Mouse (Mus musculus) thymus, postnatal 36 days (tissue): ENCODE measurements around the gene Auts2.

ENCODE experiments used
- DNase-seq, 2 experiments: peaks; one replicate each; pipeline ENCODE4 v3.0.0; 2022; ENCODE audit warnings: mixed read lengths in 2 of 2

The Auts2 gene

GRCm38 (mm10) chr5:131707471-131707870 is 835.7 kb downstream of the Auts2 start:
- no peak for DNase-seq

GRCm38 (mm10) chr5:131703729-131704128 is 839.4 kb downstream of the Auts2 start:
- no peak for DNase-seq

DNA sequence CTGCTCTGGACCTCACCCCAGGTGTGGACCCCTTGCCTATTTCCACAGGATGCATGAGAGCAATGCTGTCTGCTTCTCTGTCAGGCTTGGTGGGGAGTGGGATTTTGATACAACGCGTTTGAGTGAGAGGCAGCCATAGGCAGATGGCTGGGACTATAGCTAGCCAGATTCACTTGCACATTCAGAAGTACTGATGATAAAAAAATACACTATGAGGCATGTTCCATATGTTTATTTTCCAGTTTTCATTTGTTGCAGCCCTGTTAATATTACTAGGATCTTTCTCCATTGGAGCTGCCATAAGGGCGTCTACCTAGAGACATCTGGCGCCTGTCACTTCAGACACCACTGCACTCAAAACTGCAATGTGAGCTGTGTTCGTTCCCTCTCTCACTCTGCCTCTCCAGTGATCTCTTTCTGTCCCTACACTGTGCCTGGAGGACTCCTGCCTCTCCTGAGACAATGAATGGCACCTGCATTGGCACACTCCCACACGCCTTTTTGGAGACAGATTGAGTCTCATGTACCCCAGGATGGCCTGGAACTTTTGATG is 840.2 kb downstream of the Auts2 start:
- DNase-seq = no peak

DNA sequence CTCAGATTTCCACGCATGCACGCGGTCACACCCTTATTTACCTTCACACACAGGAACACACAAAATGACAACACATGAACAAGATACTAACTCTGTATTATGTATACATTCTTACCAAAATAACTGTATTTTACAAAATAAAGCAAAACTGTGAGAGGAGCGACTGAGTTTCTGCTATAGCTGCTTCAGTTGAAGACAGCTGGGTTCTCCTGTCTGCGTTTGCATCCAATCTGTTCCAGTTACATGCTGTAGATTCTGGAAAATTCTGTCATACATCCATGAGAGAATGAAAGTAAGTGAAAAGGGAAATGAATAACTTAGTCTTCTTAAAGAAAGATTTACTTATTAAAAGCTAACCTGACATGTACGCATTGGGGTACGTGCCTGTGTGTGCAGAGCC is 844.2 kb downstream of the Auts2 start:
- DNase-seq = no peak

GRCm38 (mm10) chr5:131690781-131691180 is 852.4 kb downstream of the Auts2 start:
- DNase-seq = no peak

DNA sequence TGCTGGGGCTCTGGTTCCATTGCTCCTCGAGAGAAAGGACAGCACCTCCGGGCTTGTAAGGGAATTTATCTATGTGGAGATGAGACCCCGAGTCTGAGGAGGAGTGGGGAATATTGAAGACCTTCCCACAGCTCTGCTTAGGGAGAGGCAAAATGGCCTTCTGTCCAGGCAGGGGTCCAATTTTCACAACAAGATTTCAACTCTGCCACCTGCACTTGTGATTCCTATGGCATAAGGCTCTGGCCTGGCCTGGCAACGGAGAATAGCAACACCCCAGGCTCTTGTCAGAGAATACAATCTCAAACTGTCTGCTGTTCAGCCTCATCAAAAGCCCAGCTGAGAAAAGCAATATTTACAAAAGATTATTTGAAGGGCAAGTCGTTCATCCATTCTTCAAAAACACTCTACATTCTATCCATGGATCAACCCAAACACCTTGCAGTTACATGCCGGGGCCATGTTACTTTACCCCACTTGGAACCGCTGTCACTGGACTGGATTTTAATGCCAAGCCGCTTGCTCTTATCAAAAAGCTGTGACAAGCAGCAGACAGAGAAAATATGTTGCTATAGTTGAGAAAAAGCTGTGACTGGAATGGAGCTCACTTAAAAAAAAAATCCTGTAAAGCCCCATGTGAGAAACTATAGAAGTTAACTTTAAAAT is 856.1 kb downstream of the Auts2 start:
- DNase-seq = no peak

GRCm38 (mm10) chr5:131680127-131680845 is 862.9 kb downstream of the Auts2 start:
- DNase-seq = no peak

- no peak for DNase-seq
Measured at GRCm38 (mm10) chr5:131679523-131679922, 863.6 kb downstream of the Auts2 start.

DNA sequence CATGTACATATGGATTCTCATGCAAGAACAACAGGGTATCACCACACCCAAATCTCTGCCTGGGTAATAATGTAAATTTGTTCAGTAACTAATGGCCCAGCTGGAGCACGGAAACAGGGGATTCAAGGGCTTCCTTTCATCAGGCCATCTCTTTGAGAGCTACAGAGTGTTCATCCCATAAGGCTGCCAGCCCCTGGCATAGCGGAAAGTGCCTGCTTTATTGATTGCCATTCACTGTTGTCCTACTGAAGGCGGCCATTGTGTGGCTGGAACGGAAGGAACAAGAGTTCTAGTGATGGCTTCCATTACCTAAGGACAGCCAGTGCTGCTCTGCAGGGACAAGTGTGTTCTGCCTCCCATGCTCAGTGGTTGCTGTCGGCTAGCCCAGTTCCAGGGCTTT is 865.6 kb downstream of the Auts2 start:
- no peak for DNase-seq

GRCm38 (mm10) chr5:131673696-131674095 is 869.4 kb downstream of the Auts2 start:
- DNase-seq = no peak

GRCm38 (mm10) chr5:131665068-131665467 is 878.1 kb downstream of the Auts2 start:
- no peak for DNase-seq

DNA sequence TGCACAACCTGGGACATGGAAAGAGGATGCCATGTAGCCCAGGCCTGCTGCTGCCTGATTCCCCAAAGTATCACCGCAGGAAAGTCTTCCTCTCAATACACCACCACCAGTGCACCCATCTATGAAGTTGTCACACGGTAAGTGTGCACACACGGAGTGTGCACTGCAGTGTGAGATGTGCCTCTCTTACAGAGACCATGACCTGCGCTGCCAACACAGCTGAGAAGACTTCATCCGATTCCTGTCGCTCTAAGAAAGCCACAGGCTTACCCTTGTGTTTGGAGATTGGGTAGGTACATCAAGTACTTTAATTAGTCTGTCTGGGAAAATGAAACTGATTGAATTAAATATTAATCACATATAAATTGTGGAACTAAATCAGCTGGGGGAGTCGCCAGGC is 878.5 kb downstream of the Auts2 start:
- DNase-seq = no peak

- DNase-seq = no peak
Measured at GRCm38 (mm10) chr5:131662657-131663056, 880.5 kb downstream of the Auts2 start.

DNA sequence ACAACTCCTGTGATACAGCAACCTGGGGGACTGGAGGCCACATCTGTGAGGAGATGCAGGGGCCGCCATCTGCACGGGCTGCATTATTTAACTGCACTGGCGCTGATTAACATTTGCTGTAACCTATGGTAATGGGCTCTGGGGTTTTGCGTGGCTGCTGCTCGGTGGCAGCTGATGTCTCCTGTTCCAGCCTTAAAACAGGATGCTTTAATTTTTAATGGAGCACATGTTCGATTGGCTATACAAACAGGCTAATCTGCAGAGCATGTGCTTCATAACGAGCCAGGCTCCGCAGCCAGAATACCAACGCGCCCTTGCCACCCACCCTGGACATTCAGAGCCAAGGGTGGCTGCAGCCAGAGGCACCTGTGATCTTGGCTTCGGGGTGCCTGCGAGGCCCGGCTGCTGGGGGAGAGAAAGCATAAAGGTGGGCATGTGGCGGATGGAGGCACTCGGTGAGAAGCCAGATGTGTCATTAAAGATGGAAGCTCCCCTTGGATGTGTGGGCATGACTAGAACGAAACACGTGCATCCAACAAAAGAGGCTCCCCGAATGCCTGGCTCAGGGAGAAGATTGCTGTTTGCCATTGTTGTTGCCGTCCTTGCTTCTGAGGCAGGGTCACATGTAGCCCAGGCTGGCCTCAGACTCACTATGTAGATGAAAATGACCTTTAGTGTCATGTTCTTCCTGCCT is 884.2 kb downstream of the Auts2 start:
- DNase-seq = no peak

DNA sequence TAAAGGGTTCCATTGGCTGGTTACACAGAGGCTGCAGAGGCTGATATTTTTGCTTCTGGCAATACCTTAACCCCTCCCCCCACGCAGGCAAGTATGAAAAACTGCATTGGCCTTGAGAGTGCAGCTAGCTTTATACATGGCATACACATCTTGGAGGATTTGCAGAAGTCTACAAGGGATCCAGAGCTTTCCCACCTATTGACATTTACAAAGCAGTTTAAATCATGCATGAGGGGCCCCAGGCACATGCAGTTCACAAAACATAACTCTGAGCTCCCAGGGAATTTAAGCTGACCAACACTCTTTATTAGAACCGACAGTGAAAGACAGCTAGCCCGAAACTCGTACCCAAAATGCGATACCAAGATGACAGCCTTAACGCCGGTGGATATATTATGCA is 888.9 kb downstream of the Auts2 start:
- no peak for DNase-seq

GRCm38 (mm10) chr5:131650381-131650891 is 892.7 kb downstream of the Auts2 start:
- DNase-seq = no peak

DNA sequence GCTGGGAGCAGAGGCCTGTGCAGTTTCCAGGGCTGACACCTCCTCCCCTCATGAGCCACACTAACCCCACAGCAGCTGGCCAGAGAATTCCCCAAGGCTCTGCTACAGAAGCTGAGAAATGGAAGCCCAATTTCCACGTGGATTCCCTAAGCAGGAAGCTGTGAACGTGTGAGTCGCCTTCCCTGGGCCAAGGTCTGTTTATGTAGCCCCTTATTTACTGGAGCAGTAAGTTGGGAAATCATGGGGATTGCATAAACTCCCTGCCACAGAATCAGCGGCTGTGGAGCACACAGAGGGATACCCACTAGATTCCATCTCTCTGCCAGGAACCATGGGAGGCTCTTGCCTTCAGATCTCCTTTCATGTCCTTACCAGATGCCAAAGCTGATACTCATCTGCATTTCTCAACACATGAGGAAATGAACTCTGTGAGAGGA is 895.4 kb downstream of the Auts2 start:
- no peak for DNase-seq

DNA sequence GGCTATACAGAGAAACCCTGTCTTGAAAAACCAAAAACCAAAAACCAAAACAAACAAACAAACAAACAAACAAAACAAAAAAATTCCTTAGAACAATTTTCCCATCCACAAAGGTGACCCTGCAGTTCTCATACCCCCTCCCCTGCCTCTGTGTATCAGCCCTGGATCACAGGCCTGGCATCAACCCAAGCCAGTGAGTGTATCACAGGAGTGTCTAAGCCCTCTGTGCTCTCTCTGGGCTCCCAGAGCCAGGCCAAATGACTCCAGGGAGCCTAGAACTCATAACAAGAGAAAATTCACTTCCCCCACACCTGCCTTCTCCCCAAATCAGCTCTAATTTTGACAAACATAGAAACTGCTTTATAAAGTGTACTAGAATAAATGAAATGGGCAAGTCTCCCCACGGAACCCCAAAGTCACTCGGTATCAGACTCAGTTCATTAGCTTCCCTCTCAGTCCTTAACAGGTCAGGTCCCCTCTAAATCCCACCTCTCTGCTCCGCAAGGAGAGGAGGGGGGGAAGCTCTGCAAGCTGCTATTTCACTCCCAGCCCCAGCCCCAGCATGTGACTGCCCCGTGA is 896.0 kb downstream of the Auts2 start:
- DNase-seq = no peak

DNA sequence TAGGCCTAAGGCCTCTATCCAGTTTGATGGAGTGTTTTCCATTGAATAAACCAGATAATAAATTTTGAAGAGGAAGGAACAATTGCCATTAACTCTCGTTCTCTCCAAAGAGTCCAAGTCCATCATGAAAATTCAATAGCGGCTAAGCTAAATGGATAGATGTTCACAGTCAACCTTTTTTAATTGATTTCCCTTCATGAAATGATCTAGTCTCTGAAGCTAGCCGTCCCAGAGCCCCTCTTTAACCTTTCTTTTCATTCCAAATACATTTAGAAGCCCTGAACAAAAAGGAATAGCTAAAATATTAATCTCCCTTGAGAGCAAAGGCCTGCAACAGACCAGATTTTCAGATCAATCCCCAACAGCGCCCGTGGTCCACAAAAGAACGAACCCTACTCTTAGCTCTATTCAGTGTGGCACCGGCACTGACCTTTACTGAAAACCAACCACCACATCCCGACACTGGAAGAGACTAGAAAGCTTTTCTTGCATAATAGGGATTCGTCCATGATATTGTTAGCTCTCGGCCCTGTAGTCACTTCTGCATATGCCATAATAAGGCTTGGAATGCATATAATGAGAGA is 896.9 kb downstream of the Auts2 start:
- DNase-seq = no peak

GRCm38 (mm10) chr5:131645341-131646191 is 897.6 kb downstream of the Auts2 start:
- no peak for DNase-seq

DNA sequence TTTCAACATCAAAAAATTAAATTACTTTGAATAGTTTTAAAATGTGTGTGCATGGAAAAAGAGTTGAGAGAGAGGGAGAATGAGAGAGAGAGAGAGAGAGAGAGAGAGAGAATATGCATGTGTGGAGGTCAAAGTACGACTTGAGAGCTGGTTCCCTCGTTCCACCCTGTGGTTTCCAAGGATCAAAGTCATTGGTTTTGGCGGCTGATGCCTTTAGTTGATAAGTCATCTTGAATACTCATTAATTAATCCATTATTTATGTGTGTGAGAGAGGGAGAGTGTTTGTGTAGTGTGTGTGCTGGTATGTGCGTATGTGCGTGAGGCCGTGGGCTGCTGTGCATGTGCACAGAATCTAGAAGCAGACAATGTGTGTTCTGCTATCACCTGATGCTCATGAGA is 898.8 kb downstream of the Auts2 start:
- DNase-seq = no peak
